Mouse (Mus musculus) thymus, adult 2 months (tissue): Measurements from ENCODE around the gene Snap91. TPM values are rescaled to one million over a fixed set of nuclear protein-coding genes. Genes with fewer than 3 reads are reported as not detected.

Experiments used
- DNase-seq: peaks from one replicate; pipeline ENCODE4 v3.0.0; 2021
- H3K27ac ChIP-seq: fragments of 200-500 bp; 2 replicates; pipeline ENCODE4 v1.5.1; 2012; ENCODE audit warnings: low read length, control low read depth; ENCODE audit not compliant: control insufficient read depth, insufficient read depth
- H3K27me3 ChIP-seq: fragments of 200-500 bp; 2 replicates; pipeline ENCODE4 v1.6.1; 2012; ENCODE audit warnings: mild to moderate bottlenecking, low read length, moderate library complexity, mixed read lengths; ENCODE audit not compliant: control insufficient read depth, insufficient read depth
- H3K36me3 ChIP-seq: fragments of 200-500 bp; 2 replicates; pipeline ENCODE4 v1.6.1; 2012; ENCODE audit warnings: mild to moderate bottlenecking, low read length, moderate library complexity; ENCODE audit not compliant: control insufficient read depth, insufficient read depth
- H3K4me1 ChIP-seq: fragments of 200-500 bp; replicated peaks from 2 replicates; pipeline ENCODE4 v1.6.1; 2012; ENCODE audit warnings: low read length; ENCODE audit not compliant: control insufficient read depth, insufficient read depth
- H3K4me3 ChIP-seq: fragments of 200-500 bp; 2 replicates; pipeline ENCODE4 v1.5.1; 2012; ENCODE audit warnings: mild to moderate bottlenecking, low read length, control low read depth, moderate library complexity; ENCODE audit not compliant: control insufficient read depth, insufficient read depth
- CTCF ChIP-seq: fragments of 200-500 bp; IDR thresholded peaks from 2 replicates; pipeline ENCODE4 v1.5.1; 2012; ENCODE audit warnings: mild to moderate bottlenecking, control low read depth, low read length, moderate library complexity, borderline replicate concordance; ENCODE audit not compliant: control insufficient read depth, poor library complexity, insufficient read depth; ENCODE audit errors: extremely low read depth
- POLR2A ChIP-seq: fragments of 200-500 bp; IDR thresholded peaks from 2 replicates; pipeline ENCODE4 v1.6.1; 2012; ENCODE audit warnings: mild to moderate bottlenecking, low read length, control low read depth, moderate library complexity; ENCODE audit not compliant: control insufficient read depth, poor library complexity, insufficient read depth; ENCODE audit errors: extremely low read depth
- WGBS: fragments of 180-500 bp; shearing (Covaris S2); methylation state at CpG from one replicate; pipeline ENCODE4 v1.1.7; 2018; 5-methylcytosine and 5-hydroxymethylcytosine counted together
- polyA plus RNA-seq: library from polyadenylated mRNA; depleted of rRNA; stranded (reverse); fragments of >200 nt; gene quantifications from 2 replicates; pipeline ENCODE4 v1.2.3, GENCODE M21; 2012; rRNA removed

Gene Snap91
- polyA plus RNA-seq, 1 experiment = 6.0 TPM

DNA sequence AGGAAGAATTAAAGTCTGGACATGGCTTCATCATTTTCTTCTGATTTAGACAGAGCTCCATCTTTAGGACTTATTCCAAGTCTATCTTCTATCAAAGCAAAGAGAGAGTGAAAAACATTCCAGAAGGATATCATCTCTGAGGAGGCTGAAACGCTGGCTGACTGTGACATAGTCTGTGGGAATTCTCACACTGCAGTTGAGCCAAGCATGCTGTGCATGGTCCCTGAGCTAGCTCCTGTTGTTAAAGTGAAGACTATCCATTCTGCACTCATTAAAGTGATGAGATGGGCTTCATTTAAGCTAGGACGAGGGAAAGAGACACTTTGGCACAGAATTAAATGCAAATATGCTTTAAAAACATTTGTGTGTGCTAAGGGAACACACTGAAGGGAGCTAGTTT, 163.9 kb downstream of the Snap91 start:
- no peak overlapping the region for H3K27ac ChIP-seq
- no peaks in the 10 kb centered on the region for H3K27me3 ChIP-seq
- no peaks in the 10 kb centered on the region for H3K4me1 ChIP-seq
- no peak for TF ChIP-seq POLR2A
- no peak for TF ChIP-seq CTCF
- no peaks in the 10 kb centered on the region for H3K36me3 ChIP-seq
- 76% methylated on average over 2 of the region's 2 CpGs for WGBS
- no peak overlapping the region for H3K4me3 ChIP-seq
- DNase-seq = no peak

Other genes starting within 250 kb of the Snap91 start
- 24.6 and 30.4 TPM in 2 replicates for gene Me1, start 184.7 kb downstream of the Snap91 start, polyA plus RNA-seq
- 0.08 and 0.16 TPM in 2 replicates for gene Prss35, start 137.0 kb downstream of the Snap91 start, polyA plus RNA-seq
- gene Ripply2, start 134.9 kb upstream of the Snap91 start, polyA plus RNA-seq = 0.78 and 0.99 TPM in 2 replicates
- gene Cyb5r4, start 141.4 kb upstream of the Snap91 start, polyA plus RNA-seq = 8.5 and 8.6 TPM in 2 replicates